Mouse (Mus musculus) CH12.LX (cell line): Measurements from ENCODE around the gene Kank3. TPM values are rescaled to one million over a fixed set of nuclear protein-coding genes. Genes with fewer than 3 reads are reported as not detected.

Experiments used
- DNase-seq: peaks from one replicate; pipeline ENCODE4 v3.0.0-alpha.2; 2013; ENCODE audit errors: extremely low read depth
- H3K27ac ChIP-seq: 2 replicates; pipeline ENCODE4 v1.5.1; 2012; ENCODE audit warnings: low read depth, mild to moderate bottlenecking, control low read depth, moderate library complexity; ENCODE audit not compliant: insufficient read depth
- H3K27me3 ChIP-seq: replicated peaks from 2 replicates; pipeline ENCODE3; 2012; ENCODE audit warnings: inconsistent platforms
- H3K36me3 ChIP-seq, 2 experiments: replicated peaks in 1 of 2; 2 replicates each; pipeline versions ENCODE3 to v1.6.1; 2012; ENCODE audit warnings: inconsistent platforms in 1 of 2, low read length in 1 of 2, mild to moderate bottlenecking in 1 of 2, mixed read lengths in 1 of 2, moderate library complexity in 1 of 2; ENCODE audit not compliant: control insufficient read depth in 1 of 2, insufficient read depth in 1 of 2
- H3K4me1 ChIP-seq, 2 experiments: 2 replicates each; pipeline ENCODE4 v1.6.1; 2012; ENCODE audit warnings: inconsistent platforms in 1 of 2, moderate library complexity in 1 of 2; ENCODE audit not compliant: insufficient read depth in 2 of 2, control insufficient read depth in 1 of 2
- H3K4me2 ChIP-seq: 2 replicates; pipeline ENCODE4 v1.6.1; 2012; ENCODE audit warnings: low read depth, mild to moderate bottlenecking, control low read depth; ENCODE audit not compliant: poor library complexity, insufficient read depth, severe bottlenecking
- H3K4me3 ChIP-seq, 3 experiments: fragments of 150-350 bp in 1 of 3; sonication (generic) in 1 of 3; replicated peaks in 1 of 3; 2 replicates each; pipeline versions ENCODE3 to v1.5.1; 2011 to 2012; ENCODE audit warnings: low read depth in 2 of 3, low read length in 2 of 3, mild to moderate bottlenecking in 2 of 3, moderate library complexity in 2 of 3, control low read depth in 1 of 3, improper control_type of control experiment in 1 of 3, inconsistent platforms in 1 of 3, mixed read lengths in 1 of 3; ENCODE audit not compliant: poor library complexity in 1 of 3
- H3K79me2 ChIP-seq: replicated peaks from 2 replicates; pipeline ENCODE4 v1.6.1; 2012; ENCODE audit warnings: mild to moderate bottlenecking, moderate library complexity; ENCODE audit not compliant: control insufficient read depth, poor library complexity, insufficient read depth, severe bottlenecking; ENCODE audit errors: extremely low read depth
- H3K9ac ChIP-seq: 2 replicates; pipeline ENCODE4 v1.6.1; 2012; ENCODE audit warnings: low read depth, mild to moderate bottlenecking, control low read depth, moderate library complexity; ENCODE audit not compliant: insufficient read depth
- H3K9me3 ChIP-seq: replicated peaks from 2 replicates; pipeline ENCODE3; 2012; ENCODE audit warnings: low read length, inconsistent platforms, mixed read lengths
- CHD1 ChIP-seq: IDR thresholded peaks from 2 replicates; pipeline ENCODE4 v1.6.1; 2012; ENCODE audit warnings: low read depth, low read length, improper control_type of control experiment, inconsistent platforms
- CTCF ChIP-seq, 2 experiments: IDR thresholded peaks in 1 of 2; conservative IDR thresholded peaks in 1 of 2; 2 replicates each; pipeline ENCODE4 v1.5.1; 2011 to 2012; ENCODE audit warnings: low read depth in 2 of 2, low read length in 2 of 2, improper control_type of control experiment in 1 of 2, inconsistent platforms in 1 of 2, mild to moderate bottlenecking in 1 of 2, moderate library complexity in 1 of 2
- E2F4 ChIP-seq: IDR thresholded peaks from 2 replicates; pipeline ENCODE4 v1.6.1; 2011; ENCODE audit warnings: low read depth, low read length, improper control_type of control experiment; ENCODE audit not compliant: insufficient replicate concordance
- ELF1 ChIP-seq: IDR thresholded peaks from 2 replicates; pipeline ENCODE4 v1.6.1; 2014; ENCODE audit warnings: low read depth, mild to moderate bottlenecking, inconsistent platforms, low read length, improper control_type of control experiment
- EP300 ChIP-seq: IDR thresholded peaks from 2 replicates; pipeline ENCODE4 v1.6.1; 2011; ENCODE audit warnings: low read length, improper control_type of control experiment
- ETS1 ChIP-seq: conservative IDR thresholded peaks from 2 replicates; pipeline ENCODE4 v1.6.1; 2012; ENCODE audit warnings: low read depth, mild to moderate bottlenecking, inconsistent platforms, low read length, improper control_type of control experiment, moderate library complexity
- HCFC1 ChIP-seq: IDR thresholded peaks from 2 replicates; pipeline ENCODE4 v1.6.1; 2012; ENCODE audit warnings: low read depth, mild to moderate bottlenecking, inconsistent platforms, low read length, improper control_type of control experiment
- IRF4 ChIP-seq: IDR thresholded peaks from 2 replicates; pipeline ENCODE4 v1.6.1; 2014; ENCODE audit warnings: low read depth, mild to moderate bottlenecking, inconsistent platforms, low read length, improper control_type of control experiment
- JUN ChIP-seq: IDR thresholded peaks from 2 replicates; pipeline ENCODE4 v1.6.1; 2011; ENCODE audit warnings: low read depth, mild to moderate bottlenecking, low read length, improper control_type of control experiment, moderate library complexity; ENCODE audit not compliant: insufficient read depth
- JUND ChIP-seq: conservative IDR thresholded peaks from 2 replicates; pipeline ENCODE4 v1.6.1; 2011; ENCODE audit warnings: low read depth, low read length, improper control_type of control experiment
- KAT2A ChIP-seq: IDR thresholded peaks from 2 replicates; pipeline ENCODE4 v1.6.1; 2012; ENCODE audit warnings: low read length, improper control_type of control experiment, inconsistent platforms; ENCODE audit not compliant: insufficient replicate concordance
- MAFK ChIP-seq: IDR thresholded peaks from 2 replicates; pipeline ENCODE4 v1.6.1; 2011; ENCODE audit warnings: low read length, improper control_type of control experiment; ENCODE audit not compliant: insufficient replicate concordance
- MAZ ChIP-seq: IDR thresholded peaks from 2 replicates; pipeline ENCODE4 v1.6.1; 2012; ENCODE audit warnings: low read depth, mild to moderate bottlenecking, inconsistent platforms, low read length, improper control_type of control experiment, moderate library complexity
- MEF2A ChIP-seq: IDR thresholded peaks from 2 replicates; pipeline ENCODE4 v1.6.1; 2014; ENCODE audit warnings: low read depth, mild to moderate bottlenecking, inconsistent platforms, low read length, improper control_type of control experiment, borderline replicate concordance
- MXI1 ChIP-seq: IDR thresholded peaks from 2 replicates; pipeline ENCODE4 v1.6.1; 2011; ENCODE audit warnings: mild to moderate bottlenecking, low read depth, low read length, improper control_type of control experiment
- MYC ChIP-seq: IDR thresholded peaks from 2 replicates; pipeline ENCODE4 v1.6.1; 2011; ENCODE audit warnings: low read depth, mild to moderate bottlenecking, improper control_type of control experiment, low read length
- NELFE ChIP-seq: IDR thresholded peaks from 2 replicates; pipeline ENCODE4 v1.6.1; 2011; ENCODE audit warnings: low read depth, low read length, improper control_type of control experiment
- NRF1 ChIP-seq: IDR thresholded peaks from 2 replicates; pipeline ENCODE4 v1.6.1; 2014; ENCODE audit warnings: low read depth, mild to moderate bottlenecking, inconsistent platforms, low read length, improper control_type of control experiment, moderate library complexity
- SMC3 ChIP-seq: IDR thresholded peaks from 2 replicates; pipeline ENCODE4 v1.6.1; 2011; ENCODE audit warnings: low read depth, low read length, improper control_type of control experiment
- USF2 ChIP-seq: conservative IDR thresholded peaks from 2 replicates; pipeline ENCODE4 v1.6.1; 2011; ENCODE audit warnings: low read depth, low read length, improper control_type of control experiment
- ZKSCAN1 ChIP-seq: IDR thresholded peaks from 2 replicates; pipeline ENCODE4 v1.6.1; 2012; ENCODE audit warnings: low read depth, inconsistent platforms, low read length, improper control_type of control experiment, borderline replicate concordance
- ZNF384 ChIP-seq: IDR thresholded peaks from 2 replicates; pipeline ENCODE4 v1.6.1; 2012; ENCODE audit warnings: low read depth, low read length, improper control_type of control experiment, inconsistent platforms
- dilution Hi-C: fragments of 300-500 bp; cut with MboI; formaldehyde crosslinking; loops from 2 replicates; pipeline ENCODE4 v1.14.3; 2020; ENCODE audit warnings: low sequenced_read_pairs; ENCODE audit not compliant: extremely low pct_unique_long_range_greater_than_20kb, extremely low pct_ligation_motif_present
- in situ Hi-C: fragments of 300-500 bp; cut with MboI; formaldehyde crosslinking; loops from 3 replicates; pipeline ENCODE4 v1.14.3; 2019; ENCODE audit warnings: low sequenced_read_pairs, low pct_ligation_motif_present, low pct_unique_long_range_greater_than_20kb, mixed read lengths
- polyA plus RNA-seq: library from polyadenylated mRNA; unstranded; fragments of >175 nt; gene quantifications from 2 replicates; pipeline ENCODE4 v1.2.1, GENCODE M21; 2012; ENCODE audit warnings: low read depth; ENCODE audit not compliant: insufficient read length
- total RNA-seq, 2 experiments: library from RNA; depleted of rRNA; stranded (reverse); fragments of 300-350 nt in 1 of 2; fragments of >200 nt in 1 of 2; gene quantifications; 2 replicates each; pipeline ENCODE4 v1.2.3; 2012 to 2014

Gene Kank3
- total and polyA plus RNA-seq, 3 experiments = 0.50 to 15.7 (median 1.8) TPM

DNA sequence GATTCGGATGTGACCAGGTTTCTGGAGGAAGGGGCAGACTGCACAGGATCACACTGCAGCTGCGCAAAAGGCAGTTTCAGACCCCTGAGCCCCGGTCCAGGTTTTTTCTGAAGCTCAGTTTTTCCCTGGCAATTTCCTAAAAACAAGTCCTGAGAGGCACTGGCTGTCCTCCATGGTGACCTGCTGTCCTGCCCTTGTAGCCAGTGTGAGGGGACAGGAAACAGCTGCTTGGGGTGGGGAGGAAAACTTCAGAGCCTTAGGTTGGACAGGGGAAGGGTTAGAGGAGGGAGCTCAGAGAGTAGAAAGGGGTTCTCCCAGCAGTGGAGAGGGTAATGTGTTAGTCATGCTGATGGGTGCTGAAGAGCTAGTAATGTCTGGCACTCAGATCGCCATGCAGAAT, 2.7 kb downstream of the Kank3 start:
- Histone ChIP-seq H3K4me2 (peak overlapping the region; percentile 90), H3K27me3 (no peaks in the 10 kb centered on the region), H3K36me3 (peaks cover under 1 to 24% of the 10 kb centered on the region in 2 experiments), H3K4me1 (peaks cover 11 to 19% of the 10 kb centered on the region in 2 experiments), H3K9me3 (peaks cover 4% of the 10 kb centered on the region), H3K4me3 (no peak overlapping the region), H3K79me2 (no peaks in the 10 kb centered on the region), H3K27ac (no peak overlapping the region), H3K9ac (peak overlapping the region; percentile 29; the same call in 1 of the 2 replicates)
- DNase-seq = no peak
- dilution Hi-C loops (no loop called here), in situ Hi-C loops (no loop called here)
- TF ChIP-seq MYC (no peak), EP300 (no peak), JUND (no peak), JUN (no peak), NRF1 (no peak), ZNF384 (no peak), HCFC1 (peak; percentile 18; the same call in 1 of the 2 replicates), MAFK (no peak), MEF2A (no peak), CTCF (conservative IDR thresholded peaks at IDR 0.05 in 1 of 2, IDR thresholded peaks at IDR 0.05 in 1 of 2; ENCODE audit: low read depth in 2 of 2, low read length in 2 of 2) (no peak), ZKSCAN1 (no peak), KAT2A (no peak), E2F4 (no peak), NELFE (no peak), USF2 (no peak), ELF1 (0 out of 2 replicates have a peak, but pooled peaks have one; percentile 24), MXI1 (no peak), IRF4 (peak; percentile 31; the same call in 1 of the 2 replicates), ETS1 (0 out of 2 replicates have a peak, but pooled peaks have one; percentile 44)

DNA sequence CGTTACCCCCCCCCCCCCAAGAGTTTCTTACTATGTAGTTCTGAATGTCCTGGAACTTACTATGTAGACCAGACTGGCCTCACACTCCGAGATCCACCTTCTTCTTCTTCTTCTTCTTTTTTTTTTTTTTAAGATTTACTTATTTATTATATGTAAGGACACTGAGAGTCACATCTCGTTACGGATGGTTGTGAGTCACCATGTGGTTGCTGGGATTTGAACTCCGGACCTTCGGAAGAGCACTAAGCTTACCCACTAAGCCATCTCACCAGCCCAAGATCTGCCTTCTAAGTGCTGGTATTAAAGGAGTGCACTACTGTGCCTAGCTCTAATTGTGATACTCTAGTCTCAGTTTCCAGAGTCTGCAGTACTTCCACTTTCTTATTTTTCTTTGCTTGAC, 5.1 kb downstream of the Kank3 start:
- Histone ChIP-seq H3K36me3 (peaks cover 22 to 48% of the 10 kb centered on the region in 2 experiments), H3K27me3 (no peaks in the 10 kb centered on the region), H3K27ac (no peak overlapping the region), H3K9me3 (peaks cover 7% of the 10 kb centered on the region), H3K4me3 (no peak overlapping the region), H3K9ac (no peak overlapping the region), H3K79me2 (no peaks in the 10 kb centered on the region), H3K4me1 (peaks cover 14 to 22% of the 10 kb centered on the region in 2 experiments), H3K4me2 (no peak overlapping the region)
- no peak for DNase-seq
- TF ChIP-seq ELF1 (no peak), NELFE (no peak), USF2 (no peak), MAFK (no peak), EP300 (no peak), ETS1 (no peak), SMC3 (no peak), CHD1 (no peak), MAZ (no peak)
- dilution Hi-C loops (no loop called here), in situ Hi-C loops (no loop called here)
